Mouse (Mus musculus): ENCODE results near the gene Cfhr1.

Cfhr1 gene

GRCm38 (mm10) chr1:139560024-139560423 lies at the start of gene Cfhr1:
Cfhr1 (minus strand) TSS chr1:139560272.
- DNase-seq (ENCODE audit: low spot score), result no peak

- DNase-seq (ENCODE audit: low spot score), result no peak
Measured at GRCm38 (mm10) chr1:139551311-139551710, 8.8 kb downstream of the Cfhr1 start.

GRCm38 (mm10) chr1:139548536-139548935 lies 11.5 kb downstream of the Cfhr1 start:
- no peak for DNase-seq (ENCODE audit: low spot score)

- no peak for DNase-seq (ENCODE audit: low spot score)
Measured at GRCm38 (mm10) chr1:139514556-139514955, 45.5 kb downstream of the Cfhr1 start.

GRCm38 (mm10) chr1:139501258-139501752 lies 58.8 kb downstream of the Cfhr1 start, which contains the start of gene F13b:
F13b (plus strand) TSS chr1:139501702.
- DNase-seq (ENCODE audit: low spot score), result no peak

- no peak for DNase-seq (ENCODE audit: low spot score)
Measured at GRCm38 (mm10) chr1:139499751-139500150, 60.3 kb downstream of the Cfhr1 start.
